Mouse (Mus musculus) thymus, adult 2 months (tissue): ENCODE measurements around the gene Pknox2. TPM values are rescaled to one million over a fixed set of nuclear protein-coding genes. Genes with fewer than 3 reads are reported as not detected.

Source experiments
- DNase-seq: peaks from one replicate; pipeline ENCODE4 v3.0.0; 2021
- H3K27ac ChIP-seq: fragments of 200-500 bp; 2 replicates; pipeline ENCODE4 v1.5.1; 2012; ENCODE audit warnings: low read length, control low read depth; ENCODE audit not compliant: control insufficient read depth, insufficient read depth
- H3K27me3 ChIP-seq: fragments of 200-500 bp; 2 replicates; pipeline ENCODE4 v1.6.1; 2012; ENCODE audit warnings: mild to moderate bottlenecking, low read length, moderate library complexity, mixed read lengths; ENCODE audit not compliant: control insufficient read depth, insufficient read depth
- H3K36me3 ChIP-seq: fragments of 200-500 bp; 2 replicates; pipeline ENCODE4 v1.6.1; 2012; ENCODE audit warnings: mild to moderate bottlenecking, low read length, moderate library complexity; ENCODE audit not compliant: control insufficient read depth, insufficient read depth
- H3K4me1 ChIP-seq: fragments of 200-500 bp; replicated peaks from 2 replicates; pipeline ENCODE4 v1.6.1; 2012; ENCODE audit warnings: low read length; ENCODE audit not compliant: control insufficient read depth, insufficient read depth
- H3K4me3 ChIP-seq: fragments of 200-500 bp; 2 replicates; pipeline ENCODE4 v1.5.1; 2012; ENCODE audit warnings: mild to moderate bottlenecking, low read length, control low read depth, moderate library complexity; ENCODE audit not compliant: control insufficient read depth, insufficient read depth
- CTCF ChIP-seq: fragments of 200-500 bp; IDR thresholded peaks from 2 replicates; pipeline ENCODE4 v1.5.1; 2012; ENCODE audit warnings: mild to moderate bottlenecking, control low read depth, low read length, moderate library complexity, borderline replicate concordance; ENCODE audit not compliant: control insufficient read depth, poor library complexity, insufficient read depth; ENCODE audit errors: extremely low read depth
- POLR2A ChIP-seq: fragments of 200-500 bp; IDR thresholded peaks from 2 replicates; pipeline ENCODE4 v1.6.1; 2012; ENCODE audit warnings: mild to moderate bottlenecking, low read length, control low read depth, moderate library complexity; ENCODE audit not compliant: control insufficient read depth, poor library complexity, insufficient read depth; ENCODE audit errors: extremely low read depth
- WGBS: fragments of 180-500 bp; shearing (Covaris S2); methylation state at CpG from one replicate; pipeline ENCODE4 v1.1.7; 2018; 5-methylcytosine and 5-hydroxymethylcytosine counted together
- polyA plus RNA-seq: library from polyadenylated mRNA; depleted of rRNA; stranded (reverse); fragments of >200 nt; gene quantifications from 2 replicates; pipeline ENCODE4 v1.2.3, GENCODE M21; 2012

The Pknox2 gene
- polyA plus RNA-seq, 1 experiment, result 3.2 TPM

DNA sequence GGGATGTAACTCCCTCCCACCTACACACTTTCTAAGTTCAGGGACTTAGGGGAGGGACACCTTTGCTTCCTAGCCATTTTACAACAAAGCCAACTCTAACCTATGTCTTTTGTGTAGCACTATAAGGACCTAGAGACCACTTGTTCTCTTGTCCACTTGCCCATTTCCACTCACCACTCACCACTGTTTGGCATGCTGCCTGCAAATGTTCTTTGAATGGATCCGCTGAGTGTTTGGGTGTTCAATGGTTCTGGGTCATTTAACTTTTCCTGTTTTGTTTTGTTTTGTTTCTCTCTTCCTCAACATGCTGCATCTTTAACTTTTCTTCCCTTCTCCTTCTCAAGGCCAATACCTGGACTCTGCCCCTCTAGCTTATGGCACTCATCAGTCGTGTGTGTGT, 39.7 kb downstream of the Pknox2 start:
- Histone ChIP-seq H3K36me3 (no peaks in the 10 kb centered on the region), H3K4me1 (no peaks in the 10 kb centered on the region), H3K27ac (no peak overlapping the region), H3K4me3 (no peak overlapping the region), H3K27me3 (no peaks in the 10 kb centered on the region)
- 87% methylated on average over 2 of the region's 2 CpGs for WGBS
- no peak for DNase-seq
- no peak for TF ChIP-seq CTCF
- no peak for TF ChIP-seq POLR2A

DNA sequence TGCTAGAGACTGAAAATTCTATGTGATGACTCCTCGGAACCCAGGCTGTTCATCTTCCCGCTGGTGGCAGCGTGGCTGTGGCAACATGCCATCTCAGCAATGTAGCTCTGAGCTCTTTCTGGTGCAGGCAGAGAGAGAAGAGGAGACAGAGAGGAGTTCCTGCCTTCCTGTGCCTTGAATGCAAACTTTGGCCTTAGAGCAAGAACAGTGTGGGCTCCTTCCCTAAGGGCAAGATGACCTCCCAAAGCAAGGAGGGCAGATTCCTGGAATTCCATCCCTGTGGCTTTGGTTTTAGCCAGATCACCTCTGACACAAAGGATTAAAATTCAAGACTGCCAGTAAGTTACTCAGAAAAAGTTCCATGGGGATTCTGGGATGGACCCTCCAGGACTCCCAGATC, 40.4 kb downstream of the Pknox2 start:
- no peak overlapping the region for H3K4me3 ChIP-seq
- no peak overlapping the region for H3K27ac ChIP-seq
- TF ChIP-seq POLR2A (no peak), CTCF (no peak)
- no peaks in the 10 kb centered on the region for H3K36me3 ChIP-seq
- H3K4me1 ChIP-seq, result no peaks in the 10 kb centered on the region
- no peaks in the 10 kb centered on the region for H3K27me3 ChIP-seq
- 84% methylated on average over 3 of the region's 3 CpGs for WGBS
- no peak for DNase-seq

DNA sequence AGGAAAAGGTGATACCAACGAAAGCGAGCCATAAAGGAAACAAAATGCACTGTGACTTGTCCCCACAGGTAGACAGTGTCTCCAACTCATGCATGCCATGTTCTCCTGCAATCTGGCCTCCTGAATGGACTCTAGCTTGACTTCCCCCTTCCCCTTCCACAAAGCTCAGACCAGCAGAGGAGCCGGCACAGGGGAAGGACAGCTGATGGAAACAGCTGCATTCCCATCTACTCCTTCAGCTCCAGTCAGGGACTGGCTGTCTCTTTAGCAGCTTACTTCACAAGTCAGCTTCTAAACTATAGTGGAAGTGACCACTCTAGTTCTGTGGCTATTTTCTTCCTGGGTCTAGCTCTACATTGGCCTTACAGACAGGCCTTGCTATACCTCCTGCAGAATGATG, 43.0 kb downstream of the Pknox2 start:
- TF ChIP-seq POLR2A, result no peak
- TF ChIP-seq CTCF, result no peak
- H3K27me3 ChIP-seq, result no peaks in the 10 kb centered on the region
- 72% methylated on average over 3 of the region's 3 CpGs for WGBS
- no peak for DNase-seq
- H3K4me3 ChIP-seq, result no peak overlapping the region
- no peaks in the 10 kb centered on the region for H3K36me3 ChIP-seq
- no peaks in the 10 kb centered on the region for H3K4me1 ChIP-seq
- peak overlapping the region; percentile 42; the same call in 1 of the 2 replicates for H3K27ac ChIP-seq

DNA sequence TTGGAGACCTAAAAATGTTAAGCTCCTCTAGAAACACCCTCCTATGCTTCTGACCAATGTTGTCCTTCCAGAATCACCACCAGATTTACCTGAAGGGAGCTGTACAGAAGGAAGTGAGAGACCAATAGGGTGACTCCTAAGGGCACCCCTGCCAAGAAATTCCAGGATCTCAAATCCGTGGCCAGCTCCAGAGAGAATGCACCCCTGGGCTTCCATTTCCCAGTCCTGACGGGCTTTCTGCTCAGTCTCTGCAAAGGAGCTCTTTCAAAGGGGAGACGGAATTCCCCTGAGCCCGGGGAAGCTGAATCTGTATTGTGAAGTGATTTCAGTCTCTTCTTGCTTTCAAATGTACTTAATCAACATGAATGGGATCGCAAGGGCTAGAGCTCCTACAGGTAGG, 43.4 kb downstream of the Pknox2 start:
- Histone ChIP-seq H3K27me3 (no peaks in the 10 kb centered on the region), H3K27ac (no peak overlapping the region), H3K4me3 (no peak overlapping the region), H3K4me1 (no peaks in the 10 kb centered on the region), H3K36me3 (no peaks in the 10 kb centered on the region)
- 73% methylated on average over 5 of the region's 5 CpGs for WGBS
- TF ChIP-seq POLR2A, result no peak
- no peak for TF ChIP-seq CTCF
- DNase-seq, result no peak

DNA sequence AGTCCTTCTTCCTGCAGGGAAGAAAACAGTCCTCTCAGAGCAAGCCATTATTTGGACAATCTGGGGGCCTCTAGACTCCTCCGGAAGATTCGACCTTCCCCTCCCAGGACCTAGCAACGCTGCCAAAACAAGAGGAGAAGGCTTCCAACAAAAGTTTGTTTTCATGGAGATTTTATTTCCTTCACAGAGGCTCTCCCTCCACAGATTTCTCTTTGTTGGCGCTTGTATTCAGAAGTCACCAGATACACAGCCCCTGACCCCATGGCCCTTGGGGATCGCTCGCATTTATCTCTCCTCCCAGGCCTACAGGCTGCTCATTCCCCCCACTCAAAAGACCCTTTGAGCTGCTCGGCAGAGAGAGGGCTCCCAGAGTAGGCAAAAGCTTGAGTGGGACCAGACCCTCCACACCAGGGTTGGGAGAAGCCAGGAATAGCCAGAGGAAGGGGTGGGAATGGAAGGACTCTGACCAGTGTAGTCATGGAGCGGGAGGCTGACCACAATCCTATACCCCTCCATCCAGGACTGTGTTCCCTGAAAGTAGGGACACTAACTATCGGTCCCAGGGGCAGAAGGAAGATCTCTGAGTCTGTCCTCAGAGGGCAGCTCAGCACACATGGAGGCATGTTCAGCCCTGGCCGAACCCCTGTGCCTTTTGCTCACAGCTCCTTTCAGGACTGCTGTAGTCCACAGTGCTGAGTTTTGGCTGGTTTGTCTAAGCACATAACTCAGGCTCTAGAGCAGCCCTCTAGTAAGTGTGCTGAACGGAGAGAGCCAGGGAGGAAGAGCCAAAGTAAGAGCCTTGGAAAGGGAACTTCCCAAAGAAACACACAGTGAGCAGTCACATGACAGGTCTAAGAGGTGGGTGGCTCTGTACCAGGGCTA, 45.9 kb downstream of the Pknox2 start:
- H3K27ac ChIP-seq, result no peak overlapping the region
- no peak overlapping the region for H3K4me3 ChIP-seq
- no peak for TF ChIP-seq POLR2A
- no peak for TF ChIP-seq CTCF
- 78% methylated on average over 11 of the region's 11 CpGs for WGBS
- no peaks in the 10 kb centered on the region for H3K36me3 ChIP-seq
- no peak for DNase-seq
- no peaks in the 10 kb centered on the region for H3K27me3 ChIP-seq
- no peaks in the 10 kb centered on the region for H3K4me1 ChIP-seq

DNA sequence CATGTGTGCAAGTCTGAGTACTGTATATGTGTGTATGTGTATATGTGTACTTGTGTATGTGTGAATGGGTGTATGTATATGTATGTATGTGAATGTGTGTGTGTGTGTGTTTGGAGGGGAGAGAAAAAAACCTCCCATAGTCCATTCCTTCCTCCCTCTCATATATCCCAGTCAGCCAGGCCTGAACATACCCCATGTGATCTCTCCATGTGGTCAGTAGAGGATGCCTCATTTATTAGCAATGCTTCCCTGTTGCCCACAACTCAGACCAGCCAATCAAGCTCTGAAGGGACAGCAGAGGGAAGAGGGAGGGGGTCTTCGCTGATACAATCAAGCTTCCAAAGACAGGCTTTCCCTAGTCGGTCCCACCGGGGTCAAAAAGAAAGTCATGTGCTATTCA, 47.6 kb downstream of the Pknox2 start:
- WGBS, result 81% methylated on average over 3 of the region's 3 CpGs
- Histone ChIP-seq H3K27ac (no peak overlapping the region), H3K4me3 (no peak overlapping the region), H3K4me1 (no peaks in the 10 kb centered on the region), H3K36me3 (no peaks in the 10 kb centered on the region), H3K27me3 (no peaks in the 10 kb centered on the region)
- no peak for TF ChIP-seq CTCF
- TF ChIP-seq POLR2A, result no peak
- no peak for DNase-seq
